Mouse (Mus musculus): ENCODE measurements at regions not wholly inside any gene's neighbourhood (a gene's known extent, or its start where the extent isn't known, plus 50 kb on each side); places are given as distances from the start of the nearest gene placed in this dataset.

DNA sequence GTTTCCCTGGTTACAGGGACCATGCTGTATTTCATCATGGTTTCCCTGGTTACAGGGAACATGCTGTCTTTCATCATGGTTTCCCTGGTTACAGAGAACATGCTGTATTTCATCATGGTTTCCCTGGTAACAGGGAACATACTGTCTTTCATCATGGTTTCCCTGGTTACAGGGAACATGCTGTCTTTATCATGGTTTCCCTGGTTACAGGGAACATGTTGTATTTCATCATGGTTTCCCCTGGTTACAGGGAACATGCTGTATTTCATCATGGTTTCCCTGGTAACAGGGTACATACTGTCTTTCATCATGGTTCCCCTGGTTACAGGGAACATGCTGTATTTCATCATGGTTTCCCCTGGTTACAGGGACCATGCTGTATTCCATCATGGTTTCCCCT, 1579.5 kb downstream of the 4930444P10Rik start:
- Histone ChIP-seq H3K36me3 (no peaks in the 10 kb centered on the region), H3K9ac (no peak overlapping the region), H3K4me2 (no peak overlapping the region), H3K4me3 (no peak overlapping the region), H3K9me3 (no peaks in the 10 kb centered on the region), H3K4me1 (no peaks in the 10 kb centered on the region), H3K27ac (no peak overlapping the region), H3K27me3 (peaks cover 7% of the 10 kb centered on the region)
- no peak for ATAC-seq (ENCODE audit: borderline replicate concordance, extremely low read depth, low FRiP score, low TSS enrichment)

DNA sequence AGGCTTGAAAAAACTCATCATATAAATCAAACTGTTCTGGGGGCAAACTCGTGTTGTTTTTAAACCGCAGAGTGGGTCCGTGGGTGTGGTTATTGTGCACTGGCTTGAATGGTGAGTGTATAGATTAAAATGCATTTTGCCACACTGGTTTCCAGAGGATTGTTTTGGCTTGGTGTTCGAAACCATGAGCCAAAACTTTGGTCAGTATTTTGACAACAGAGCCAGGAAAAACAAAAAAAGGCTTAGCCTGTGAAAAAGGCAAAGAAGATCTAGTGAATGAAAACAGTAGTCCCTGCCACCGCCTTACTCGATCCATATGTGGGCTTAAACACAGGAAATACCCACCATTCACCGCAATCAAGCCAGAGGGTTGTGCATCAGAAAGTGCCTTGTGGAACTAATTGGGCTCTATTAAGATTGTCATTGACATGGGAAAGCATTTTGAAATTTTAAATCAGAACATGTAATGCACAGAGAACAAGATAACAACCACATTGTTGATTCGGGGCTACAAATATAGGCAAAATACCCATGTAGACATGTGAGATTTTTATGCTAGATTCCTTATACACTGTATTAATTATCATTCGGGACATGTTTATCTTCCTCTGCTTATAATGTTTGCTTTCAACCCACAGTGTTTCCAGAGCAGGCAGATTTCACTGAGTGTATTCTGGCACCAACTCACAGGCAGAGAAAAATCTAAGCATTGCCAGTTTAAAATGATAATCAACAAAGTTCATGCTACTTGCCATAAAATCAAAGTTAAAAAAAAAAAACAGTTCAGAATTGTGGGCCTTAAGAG, 1580.4 kb downstream of the 4930444P10Rik start:
- Histone ChIP-seq H3K36me3 (no peaks in the 10 kb centered on the region), H3K27me3 (peaks cover 17% of the 10 kb centered on the region), H3K9me3 (no peaks in the 10 kb centered on the region), H3K4me3 (no peak overlapping the region), H3K4me2 (no peak overlapping the region), H3K27ac (no peak overlapping the region), H3K9ac (no peak overlapping the region), H3K4me1 (no peaks in the 10 kb centered on the region)
- ATAC-seq (ENCODE audit: borderline replicate concordance, extremely low read depth, low FRiP score, low TSS enrichment) = no peak
- 60% methylated on average over 9 of the region's 9 CpGs for WGBS

DNA sequence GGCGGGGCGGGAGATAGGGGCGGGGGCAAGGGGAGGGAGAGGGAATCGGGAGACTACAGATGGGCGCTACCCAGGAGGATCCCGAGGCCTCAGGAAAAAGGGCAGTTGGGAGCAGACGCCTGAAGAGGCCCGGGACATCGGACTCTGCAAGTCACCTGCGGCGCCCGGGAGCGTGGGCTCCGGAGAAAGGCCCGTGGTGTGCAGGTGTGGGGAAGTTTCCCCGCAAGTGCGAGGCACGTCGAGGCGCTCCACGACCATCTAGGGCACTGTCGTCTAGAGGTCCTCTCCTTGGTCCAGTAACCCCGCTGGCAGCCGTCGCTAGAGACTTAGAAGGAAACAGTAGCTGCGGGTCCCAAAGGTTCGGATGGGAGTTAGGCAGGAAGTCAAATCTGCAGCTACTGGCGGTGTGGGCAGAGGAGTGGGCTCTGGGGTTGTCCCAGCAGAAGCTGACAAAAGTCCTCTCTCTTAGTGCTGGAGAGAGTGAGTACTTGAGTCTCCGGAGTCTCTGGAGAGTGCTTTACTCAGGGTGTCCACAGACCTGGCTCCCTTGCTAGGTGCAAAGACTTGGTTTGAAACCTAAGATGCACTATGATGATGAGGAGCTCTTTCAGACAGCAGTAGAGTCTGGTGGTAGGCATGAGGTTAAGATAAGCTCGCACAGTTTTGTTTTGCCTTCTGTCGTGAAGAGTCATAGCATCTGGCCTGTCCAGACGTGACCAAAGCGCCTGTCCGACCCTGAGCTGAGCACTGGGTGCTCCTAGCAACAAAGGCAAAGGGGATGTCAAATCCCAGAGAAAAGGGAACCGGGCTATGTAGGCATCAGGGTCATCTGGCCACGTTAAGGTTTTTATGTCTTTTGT, 1586.1 kb downstream of the 4930444P10Rik start:
- H3K27me3 ChIP-seq = peaks cover 65% of the 10 kb centered on the region
- ATAC-seq (ENCODE audit: borderline replicate concordance, extremely low read depth, low FRiP score, low TSS enrichment) = peak; percentile 12
- WGBS = 5% methylated on average over 35 of the region's 36 CpGs

DNA sequence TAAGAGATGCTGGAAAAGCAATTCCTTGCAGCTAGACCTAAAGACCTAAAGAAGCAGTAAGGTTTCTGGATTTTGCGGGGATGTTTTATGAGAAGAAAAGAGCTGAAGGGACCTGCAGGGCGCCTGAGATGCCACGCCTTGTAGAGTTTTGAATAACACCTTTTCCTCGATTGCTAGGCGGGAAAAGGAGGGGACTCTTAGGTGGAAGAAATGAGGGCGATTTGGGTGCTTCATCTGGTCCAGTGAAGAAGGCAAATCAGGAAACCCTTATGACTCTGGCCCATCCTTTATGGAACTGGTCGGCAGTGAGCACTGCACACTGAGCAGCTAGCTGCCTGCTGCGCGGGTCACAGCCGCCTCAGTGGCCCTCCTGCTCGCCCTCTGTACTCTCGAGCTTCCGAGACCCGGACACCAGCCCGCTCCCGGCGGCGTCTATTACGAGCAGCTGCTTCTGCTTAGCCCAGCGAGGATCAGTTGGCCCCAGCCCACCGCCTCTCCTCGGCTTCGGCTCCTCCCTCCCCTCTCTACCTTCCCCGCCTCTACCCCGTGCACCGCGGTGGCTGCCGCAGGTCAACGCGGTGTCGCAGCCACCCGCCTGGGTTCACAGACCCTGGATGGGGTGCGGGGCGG, 1586.8 kb downstream of the 4930444P10Rik start:
- Histone ChIP-seq H3K9me3 (no peaks in the 10 kb centered on the region), H3K27me3 (peaks cover 66% of the 10 kb centered on the region), H3K9ac (no peak overlapping the region), H3K4me3 (peak overlapping the region; percentile 40), H3K4me2 (peak overlapping the region; percentile 78), H3K27ac (no peak overlapping the region), H3K36me3 (no peaks in the 10 kb centered on the region), H3K4me1 (peaks cover 25% of the 10 kb centered on the region)
- 1% methylated on average over 32 of the region's 34 CpGs for WGBS
- peak; percentile 77 for ATAC-seq (ENCODE audit: borderline replicate concordance, extremely low read depth, low FRiP score, low TSS enrichment)

More for the DNA sequence above, 1586.1 kb downstream of the 4930444P10Rik start:
- Histone ChIP-seq H3K36me3 (no peaks in the 10 kb centered on the region), H3K9me3 (no peaks in the 10 kb centered on the region), H3K4me3 (peak overlapping the region; percentile 40), H3K4me1 (peaks cover 25% of the 10 kb centered on the region), H3K27ac (no peak overlapping the region), H3K9ac (no peak overlapping the region), H3K4me2 (peak overlapping the region; percentile 78)

DNA sequence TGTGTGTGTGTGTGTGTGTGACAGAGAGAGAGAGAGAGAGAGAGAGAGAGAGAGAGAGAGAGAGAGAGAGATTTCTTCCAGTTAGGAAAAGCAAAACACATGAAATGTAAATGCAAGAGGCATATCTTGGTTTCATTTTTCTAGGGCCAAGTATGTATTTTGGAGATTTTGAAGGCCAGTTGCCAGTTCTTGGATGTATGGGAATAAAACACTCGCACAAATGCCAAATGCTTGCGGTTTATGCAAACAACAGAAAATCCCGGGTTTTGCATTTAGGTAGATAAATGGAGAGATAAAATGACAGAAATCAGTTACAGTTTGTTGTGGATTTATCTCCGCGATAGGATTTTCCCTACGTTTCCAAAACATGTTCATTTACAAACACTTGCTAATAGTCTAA, 1587.4 kb downstream of the 4930444P10Rik start:
- H3K4me1 ChIP-seq = peaks cover 25% of the 10 kb centered on the region

DNA sequence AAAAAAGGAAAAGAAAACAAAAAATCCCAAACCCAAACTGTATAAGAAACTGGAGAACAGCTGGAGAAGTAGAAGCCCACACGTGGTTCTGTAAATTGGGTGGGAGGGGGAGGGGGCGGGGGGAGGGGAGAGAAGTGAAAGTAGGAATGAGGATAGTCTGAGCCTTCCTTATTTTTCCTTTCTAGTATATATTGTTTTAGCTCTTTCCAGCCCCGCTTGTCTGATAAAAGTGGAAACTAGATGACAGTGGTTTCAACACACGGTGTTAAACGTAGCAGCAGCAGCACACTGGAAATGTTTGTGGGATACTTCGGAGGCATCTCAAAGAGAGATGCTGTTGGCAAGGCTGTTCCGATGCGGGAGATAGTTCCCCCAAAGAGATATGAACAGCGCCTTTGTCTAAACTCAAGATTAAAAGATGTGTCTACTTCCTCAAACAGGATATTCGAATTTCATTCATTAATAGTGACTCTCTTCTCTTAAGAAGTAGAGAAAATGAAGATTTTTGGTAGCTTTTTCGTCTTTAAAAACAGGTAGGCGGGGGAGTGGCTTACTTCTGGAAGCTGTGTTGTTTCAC, 1588.3 kb downstream of the 4930444P10Rik start:
- 5% methylated on average over 11 of the region's 12 CpGs for WGBS
- H3K9ac ChIP-seq = no peak overlapping the region
- no peaks in the 10 kb centered on the region for H3K9me3 ChIP-seq
- peaks cover 62% of the 10 kb centered on the region for H3K27me3 ChIP-seq
- H3K4me1 ChIP-seq = peaks cover 25% of the 10 kb centered on the region
- peak overlapping the region; percentile 36 for H3K4me2 ChIP-seq
- no peaks in the 10 kb centered on the region for H3K36me3 ChIP-seq
- no peak for ATAC-seq (ENCODE audit: borderline replicate concordance, extremely low read depth, low FRiP score, low TSS enrichment)
- no peak overlapping the region for H3K27ac ChIP-seq
- H3K4me3 ChIP-seq = peak overlapping the region; percentile 13; the same call in 1 of the 2 replicates

More for the DNA sequence above, 1587.4 kb downstream of the 4930444P10Rik start:
- no peaks in the 10 kb centered on the region for H3K36me3 ChIP-seq
- no peak overlapping the region for H3K27ac ChIP-seq
- H3K4me2 ChIP-seq = peak overlapping the region; percentile 78
- 11% methylated on average over 6 of the region's 6 CpGs for whole genome bisulfite sequencing
- no peak overlapping the region for H3K9ac ChIP-seq
- no peak for ATAC-seq (ENCODE audit: borderline replicate concordance, extremely low read depth, low FRiP score, low TSS enrichment)
- no peaks in the 10 kb centered on the region for H3K9me3 ChIP-seq
- H3K27me3 ChIP-seq = peaks cover 63% of the 10 kb centered on the region
- peak overlapping the region; percentile 40; the same call in 1 of the 2 replicates for H3K4me3 ChIP-seq

DNA sequence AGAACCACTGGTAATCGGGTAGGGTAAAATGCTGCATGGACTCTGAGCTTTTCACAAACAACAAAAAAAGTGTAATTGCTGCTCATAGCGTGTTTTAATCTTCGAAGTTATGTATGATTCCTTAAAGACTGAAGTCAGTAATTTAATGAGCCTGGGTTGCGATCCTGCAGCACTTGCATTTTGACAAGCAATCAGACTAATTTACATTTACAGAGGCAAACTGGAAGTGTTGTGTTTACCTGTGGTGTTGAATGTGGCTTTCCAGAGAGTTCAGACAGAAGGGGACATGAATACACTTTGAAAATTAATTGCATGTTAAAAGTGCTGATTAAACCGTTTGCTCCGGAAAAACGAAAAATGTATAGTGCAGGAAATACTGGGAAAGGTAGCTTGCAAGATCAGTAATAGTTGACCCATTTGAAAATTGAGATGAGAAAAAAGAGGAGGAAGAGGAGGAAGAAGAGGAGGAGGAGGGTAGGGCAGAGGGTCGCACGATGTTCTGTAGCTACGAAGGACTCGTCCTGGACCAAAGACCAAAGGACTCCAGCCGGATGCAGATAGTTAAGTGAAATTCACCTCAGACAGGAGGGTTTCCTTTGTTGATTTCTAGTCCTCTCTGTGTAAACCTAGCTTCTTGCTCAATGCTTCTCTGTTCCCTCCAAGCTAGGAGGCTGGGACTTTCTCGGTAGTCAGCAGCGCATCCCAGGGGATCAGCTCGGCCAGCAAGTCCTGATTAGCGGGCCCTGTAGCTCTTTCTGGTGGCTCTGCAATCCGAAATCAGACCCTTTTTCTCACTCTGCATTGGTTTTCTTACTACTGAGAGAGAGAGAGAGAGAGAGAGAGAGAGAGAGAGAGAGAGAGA, 1589.0 kb downstream of the 4930444P10Rik start:
- Histone ChIP-seq H3K27me3 (peaks cover 62% of the 10 kb centered on the region), H3K4me2 (peak overlapping the region; percentile 36), H3K9me3 (no peaks in the 10 kb centered on the region), H3K4me3 (no peak overlapping the region), H3K9ac (no peak overlapping the region), H3K36me3 (no peaks in the 10 kb centered on the region), H3K27ac (no peak overlapping the region), H3K4me1 (peaks cover 25% of the 10 kb centered on the region)
- WGBS = 12% methylated on average over 17 of the region's 17 CpGs
- ATAC-seq (ENCODE audit: borderline replicate concordance, extremely low read depth, low FRiP score, low TSS enrichment) = no peak; the same call in 1 of the 2 replicates

DNA sequence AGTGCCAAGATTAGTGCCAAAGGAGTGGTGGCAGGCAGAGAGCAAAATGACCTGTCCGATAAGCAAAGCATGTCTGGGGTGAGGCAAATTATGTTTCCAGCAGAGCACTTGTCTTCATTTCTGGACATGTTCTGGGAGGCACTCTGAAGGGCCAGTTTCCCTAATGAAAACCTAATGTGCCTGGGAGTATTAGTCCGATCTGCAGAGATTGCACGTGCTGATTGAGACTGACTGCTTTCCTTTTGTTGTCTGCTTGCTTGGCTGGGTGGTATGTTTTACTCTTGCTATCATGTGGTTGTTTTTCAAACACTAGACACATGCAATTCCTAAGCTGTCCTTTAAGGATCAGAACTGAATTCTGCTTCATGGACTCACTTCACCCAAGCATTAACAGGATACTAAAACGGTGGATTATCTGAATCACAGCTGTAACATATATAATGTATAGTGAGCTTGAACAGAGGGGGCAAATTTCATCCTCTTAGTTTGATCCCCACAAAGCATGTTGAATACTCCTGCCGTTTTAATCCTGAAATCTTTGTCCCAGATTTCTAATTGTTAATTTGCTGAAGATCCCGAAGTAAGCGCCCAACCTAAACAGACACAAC, 1589.8 kb downstream of the 4930444P10Rik start:
- Histone ChIP-seq H3K9ac (no peak overlapping the region), H3K4me1 (peaks cover 25% of the 10 kb centered on the region), H3K36me3 (no peaks in the 10 kb centered on the region), H3K9me3 (no peaks in the 10 kb centered on the region), H3K4me3 (no peak overlapping the region), H3K27ac (no peak overlapping the region), H3K27me3 (peaks cover 55% of the 10 kb centered on the region), H3K4me2 (no peak overlapping the region)
- 42% methylated on average over 7 of the region's 7 CpGs for WGBS
- ATAC-seq (ENCODE audit: borderline replicate concordance, extremely low read depth, low FRiP score, low TSS enrichment) = no peak

DNA sequence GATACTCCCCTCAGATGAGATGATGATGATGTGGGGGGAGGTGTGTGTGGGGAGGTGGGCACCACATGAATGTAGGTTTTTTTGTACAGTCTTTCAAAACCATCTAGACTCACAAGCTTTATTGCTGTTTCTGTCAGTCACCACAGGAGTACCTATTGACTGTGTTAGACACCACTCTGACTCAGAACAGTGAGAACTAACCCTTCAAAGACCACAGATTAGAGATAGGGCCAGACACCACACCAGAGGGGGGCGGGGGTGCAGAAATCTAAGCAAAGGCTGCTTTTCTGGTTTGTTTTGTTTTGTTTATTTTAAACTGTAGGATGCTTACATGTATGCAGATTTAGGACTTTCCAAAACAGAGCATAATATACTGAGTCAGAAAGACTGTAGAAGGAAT, 1594.0 kb downstream of the 4930444P10Rik start:
- no peak overlapping the region for H3K4me2 ChIP-seq
- no peak overlapping the region for H3K27ac ChIP-seq
- H3K4me3 ChIP-seq = no peak overlapping the region
- no peaks in the 10 kb centered on the region for H3K9me3 ChIP-seq
- peaks cover 18% of the 10 kb centered on the region for H3K27me3 ChIP-seq
- no peaks in the 10 kb centered on the region for H3K4me1 ChIP-seq
- H3K36me3 ChIP-seq = no peaks in the 10 kb centered on the region
- H3K9ac ChIP-seq = no peak overlapping the region
- no peak for ATAC-seq (ENCODE audit: borderline replicate concordance, extremely low read depth, low FRiP score, low TSS enrichment)
- 51% methylated on average over 1 of the region's 1 CpGs for WGBS

DNA sequence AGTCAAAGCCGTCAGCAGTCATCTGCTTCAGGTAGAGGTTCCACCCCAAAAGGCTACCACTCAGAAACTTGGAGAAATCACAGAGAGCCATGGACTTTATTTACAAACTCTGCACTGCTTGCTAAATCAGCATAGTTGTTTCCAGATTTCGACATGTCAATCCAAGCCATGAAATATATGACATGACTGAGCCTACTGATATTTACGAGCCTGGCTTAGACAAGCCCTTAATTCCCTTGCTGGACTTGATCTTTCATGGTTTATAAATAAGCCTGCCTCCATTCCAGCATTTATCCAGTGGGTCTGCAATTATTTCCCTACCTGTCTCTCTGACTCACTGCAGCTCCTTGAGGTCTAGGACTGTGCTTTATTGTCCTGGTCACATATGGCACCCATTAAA, 1603.1 kb downstream of the 4930444P10Rik start:
- Histone ChIP-seq H3K27me3 (no peaks in the 10 kb centered on the region), H3K4me1 (no peaks in the 10 kb centered on the region), H3K36me3 (no peaks in the 10 kb centered on the region), H3K4me2 (no peak overlapping the region), H3K9me3 (no peaks in the 10 kb centered on the region), H3K4me3 (no peak overlapping the region), H3K9ac (no peak overlapping the region), H3K27ac (no peak overlapping the region)
- 68% methylated on average over 3 of the region's 3 CpGs for WGBS
- no peak for ATAC-seq (ENCODE audit: borderline replicate concordance, extremely low read depth, low FRiP score, low TSS enrichment)

Data from lung, embryonic 15.5 days (tissue).